Mouse (Mus musculus) cerebellum, adult (tissue): ENCODE results near the gene Tnrc6c.

Experiments used
- ATAC-seq: cut with Nextera tagmentation; 2 replicates; pipeline ENCODE4 v1.9.2; 2017; ENCODE audit warnings: mild to moderate bottlenecking, moderate library complexity, mixed read lengths; ENCODE audit not compliant: insufficient number of reproducible peaks, low FRiP score, low TSS enrichment

Gene Tnrc6c

DNA sequence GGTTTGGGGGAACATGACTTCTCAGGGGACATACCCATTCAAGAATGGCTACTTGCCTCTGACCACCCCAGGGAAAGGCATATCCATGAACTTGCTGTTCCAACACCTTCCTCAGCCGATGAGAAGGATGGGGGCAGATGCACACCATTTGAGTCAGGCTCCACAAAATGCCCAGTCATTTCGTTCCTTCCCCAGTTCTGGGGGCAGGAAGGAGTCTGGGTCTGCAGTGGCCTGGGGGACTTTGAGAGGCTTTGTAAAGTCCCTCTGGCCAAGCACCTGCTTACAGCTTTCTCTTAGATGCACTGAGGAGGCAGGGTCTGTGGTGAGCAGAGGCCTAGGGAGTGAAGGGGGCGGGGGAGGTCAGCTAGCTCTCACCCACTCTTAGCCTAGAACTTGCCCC is 20.8 kb upstream of the Tnrc6c start:
- no peak for ATAC-seq

DNA sequence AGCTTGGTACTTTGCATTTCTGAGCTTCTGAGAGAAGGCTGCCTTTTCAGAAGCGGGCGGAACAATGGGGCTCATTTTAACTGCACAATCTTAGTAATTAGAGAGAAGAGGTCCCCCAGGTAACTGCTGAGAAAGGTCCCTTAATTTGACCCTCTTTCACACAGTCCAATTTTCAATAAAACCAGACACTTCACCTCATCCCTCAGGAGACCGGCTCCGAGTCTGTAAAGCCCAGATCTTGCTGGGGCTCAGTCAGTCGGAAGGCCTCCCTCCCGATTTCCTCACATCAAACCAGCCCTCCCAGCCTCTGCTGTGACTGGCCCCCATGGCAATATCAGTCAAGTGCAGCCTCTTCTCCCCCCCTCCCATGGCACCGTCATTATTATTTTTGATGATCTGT is 15.7 kb upstream of the Tnrc6c start:
- no peak for ATAC-seq

DNA sequence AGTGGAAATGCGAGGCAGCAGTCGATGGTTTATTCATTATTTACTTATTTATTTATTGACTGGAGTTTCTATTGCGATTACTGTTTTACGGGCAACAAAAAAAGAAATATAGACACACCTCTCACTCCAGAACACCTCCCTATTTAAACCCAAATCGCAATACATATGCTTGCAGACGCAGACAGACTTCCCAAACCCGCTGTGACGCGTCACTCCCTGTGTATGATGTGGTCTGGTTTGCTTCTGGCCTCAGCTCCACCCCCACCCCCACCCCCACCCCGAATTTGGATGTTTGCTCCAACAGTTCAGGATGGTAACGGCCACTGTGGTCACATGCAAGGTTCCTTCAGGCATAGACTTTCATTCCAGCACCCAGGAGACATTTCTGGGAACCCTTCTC is 15.3 kb upstream of the Tnrc6c start:
- ATAC-seq = no peak

DNA sequence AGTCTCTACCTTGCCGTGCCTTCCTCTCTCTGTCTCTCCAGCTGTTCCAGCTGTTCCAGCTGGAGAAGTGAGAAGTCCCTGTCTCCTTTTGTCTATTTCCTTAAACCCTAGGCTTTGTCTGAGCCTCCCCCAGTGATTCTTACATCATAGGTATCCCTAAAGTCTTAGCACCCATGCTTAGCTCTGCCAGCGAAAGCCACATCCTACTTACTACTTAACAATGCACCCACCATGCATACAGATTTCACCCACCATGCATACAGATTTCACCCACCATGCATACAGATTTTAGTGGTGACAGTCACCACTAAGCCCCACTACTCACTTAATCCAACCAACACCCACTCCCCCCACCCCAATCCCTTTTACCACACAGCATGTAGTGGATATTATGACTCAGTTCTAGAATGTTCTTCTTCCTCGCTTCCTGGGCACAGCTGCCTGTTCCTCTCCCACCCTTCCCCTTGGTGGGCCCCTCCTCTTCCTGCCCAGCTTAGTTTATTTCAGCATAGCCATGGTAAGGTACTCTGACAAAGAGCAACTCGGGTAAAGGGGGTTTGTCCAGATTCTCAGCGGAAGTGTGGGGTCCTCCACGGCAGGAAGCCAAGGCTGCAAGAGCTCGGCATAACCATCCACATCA is 14.6 kb upstream of the Tnrc6c start:
- no peak for ATAC-seq

DNA sequence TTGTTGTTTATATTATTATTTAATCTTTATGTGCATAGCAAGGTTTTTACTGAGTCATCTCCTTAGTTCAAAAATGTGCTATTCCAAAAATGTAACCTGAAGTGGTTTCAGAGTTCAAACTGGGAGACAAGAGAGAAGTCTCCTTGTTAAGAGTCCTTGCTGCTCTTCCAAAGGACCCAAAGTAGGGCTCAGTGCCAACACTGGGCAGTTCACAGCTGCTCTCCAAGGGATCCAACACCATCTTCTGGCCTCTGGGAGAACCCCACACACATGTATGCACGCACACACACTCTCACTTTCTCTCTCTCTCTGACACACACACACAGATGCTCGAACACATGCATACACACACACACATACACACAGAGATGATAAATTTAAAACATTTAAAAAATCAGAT is 11.9 kb upstream of the Tnrc6c start:
- no peak for ATAC-seq

DNA sequence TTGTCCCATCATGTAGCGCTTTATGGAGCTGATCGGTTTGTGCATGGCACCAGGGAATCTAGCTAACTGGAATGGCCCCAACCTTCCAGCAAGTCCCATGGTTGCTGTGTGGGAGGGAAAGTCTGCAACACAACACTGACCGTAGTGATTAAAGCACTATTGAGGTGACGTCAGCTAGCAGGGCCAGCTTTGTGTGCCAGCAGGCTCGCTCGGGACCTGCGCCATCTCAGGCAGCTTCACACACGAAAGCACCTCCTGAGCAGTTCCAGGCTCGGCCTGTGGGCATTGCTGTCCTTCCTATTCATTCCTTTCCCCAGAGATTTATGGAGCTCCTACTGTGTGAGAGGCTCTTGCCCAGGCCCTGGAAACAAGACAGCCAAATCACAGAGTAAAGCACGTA is 10.8 kb upstream of the Tnrc6c start:
- no peak for ATAC-seq

DNA sequence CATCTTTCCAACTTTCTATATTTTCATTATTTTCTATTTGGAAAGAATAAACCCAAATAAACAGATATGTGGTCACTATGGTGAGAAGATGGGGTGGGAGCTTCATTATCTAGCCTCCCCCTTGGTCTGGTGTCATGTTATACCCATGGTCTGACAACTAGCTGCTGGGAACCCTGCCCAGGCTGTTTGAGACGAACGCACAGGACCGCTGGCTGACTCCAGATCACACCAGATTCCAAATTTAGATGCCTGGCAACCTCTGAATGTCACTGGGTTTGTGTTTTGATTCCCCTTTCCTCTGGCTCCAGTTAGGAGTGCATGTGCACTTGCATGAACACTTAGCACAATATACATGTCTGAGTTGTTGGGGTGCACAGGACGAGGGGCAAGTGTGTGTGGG is 7.3 kb upstream of the Tnrc6c start:
- ATAC-seq = no peak

DNA sequence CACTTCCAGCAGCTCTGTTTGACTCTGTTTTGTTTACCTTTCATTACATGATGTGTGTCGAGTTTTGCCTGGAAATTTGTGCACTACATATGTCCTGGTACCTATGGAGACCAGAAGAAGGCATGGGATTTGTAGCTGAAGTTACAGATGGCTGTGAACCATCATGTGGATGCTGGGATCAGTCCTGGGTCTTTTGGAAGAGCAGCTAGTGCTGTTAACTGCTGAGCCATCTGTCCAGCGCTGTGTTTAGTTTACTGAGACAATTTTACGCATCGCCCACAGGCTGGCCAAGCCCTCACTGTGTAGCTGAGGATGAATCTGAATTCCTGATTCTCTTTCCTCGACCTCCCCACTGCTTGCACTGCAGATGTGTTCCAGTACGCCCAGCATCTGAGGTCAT is 6.1 kb upstream of the Tnrc6c start:
- no peak for ATAC-seq

DNA sequence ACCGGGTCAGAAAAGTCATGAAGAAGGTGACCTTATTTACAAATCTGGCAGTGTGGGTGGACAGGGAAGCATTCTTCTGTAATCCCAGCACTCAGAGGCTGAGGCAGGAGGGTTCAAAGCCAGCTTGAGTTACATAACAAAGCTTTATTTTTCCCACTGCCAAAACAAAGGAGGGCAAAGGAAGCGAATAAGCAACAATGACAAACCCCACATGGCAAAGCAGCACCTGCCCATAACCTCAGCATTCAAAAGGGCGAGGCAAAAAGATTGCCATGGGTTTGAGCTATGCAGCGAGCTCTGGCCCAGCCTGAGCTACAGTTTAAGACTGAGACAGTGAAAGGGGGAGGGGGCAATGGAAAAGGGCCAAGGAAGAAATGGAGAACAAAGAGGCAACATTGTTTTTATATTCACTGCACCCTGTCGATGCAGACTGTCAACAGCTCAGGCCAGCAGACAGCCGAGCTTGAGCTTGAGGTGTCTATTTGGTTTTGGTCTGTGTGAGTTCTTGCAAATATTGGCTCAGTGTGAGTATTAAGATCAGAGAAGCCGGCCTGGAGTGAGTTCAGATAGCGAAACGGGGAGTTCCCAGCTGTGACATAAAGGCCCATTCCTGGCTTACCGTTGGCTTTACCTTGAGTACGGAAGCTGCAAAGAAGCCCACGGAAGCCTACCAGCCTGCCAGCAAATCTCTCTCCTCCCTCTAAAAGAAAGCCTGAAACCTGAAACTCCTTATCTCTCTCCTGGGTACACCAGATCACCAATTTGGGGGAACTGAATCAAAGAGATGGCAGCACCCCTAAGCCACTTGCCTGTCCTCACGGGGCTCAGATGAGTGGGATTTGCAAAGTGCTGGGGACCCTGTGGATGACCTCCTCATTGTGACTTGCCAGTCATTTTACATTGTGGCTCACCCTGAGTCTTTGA is 3.1 kb upstream of the Tnrc6c start:
- no peak for ATAC-seq

DNA sequence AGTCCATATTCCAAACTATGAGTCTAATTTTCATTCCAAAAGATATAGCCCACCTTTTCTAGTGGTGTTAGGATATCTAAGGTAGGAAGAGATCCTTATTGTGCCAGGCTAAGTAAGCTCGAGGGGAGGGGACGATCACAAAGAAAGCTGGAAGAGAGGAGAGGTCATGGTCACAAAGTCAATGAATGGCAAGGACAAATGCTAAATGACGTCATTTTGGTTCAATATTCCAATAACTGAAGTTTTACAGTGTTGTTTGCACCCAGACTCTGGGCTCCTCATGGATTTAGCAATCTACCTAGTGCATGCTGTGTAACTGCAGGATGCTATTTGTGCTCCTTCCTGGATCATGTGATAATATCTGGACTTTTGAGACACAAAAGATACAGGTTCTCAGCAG is 1.2 kb upstream of the Tnrc6c start:
- ATAC-seq = no peak

DNA sequence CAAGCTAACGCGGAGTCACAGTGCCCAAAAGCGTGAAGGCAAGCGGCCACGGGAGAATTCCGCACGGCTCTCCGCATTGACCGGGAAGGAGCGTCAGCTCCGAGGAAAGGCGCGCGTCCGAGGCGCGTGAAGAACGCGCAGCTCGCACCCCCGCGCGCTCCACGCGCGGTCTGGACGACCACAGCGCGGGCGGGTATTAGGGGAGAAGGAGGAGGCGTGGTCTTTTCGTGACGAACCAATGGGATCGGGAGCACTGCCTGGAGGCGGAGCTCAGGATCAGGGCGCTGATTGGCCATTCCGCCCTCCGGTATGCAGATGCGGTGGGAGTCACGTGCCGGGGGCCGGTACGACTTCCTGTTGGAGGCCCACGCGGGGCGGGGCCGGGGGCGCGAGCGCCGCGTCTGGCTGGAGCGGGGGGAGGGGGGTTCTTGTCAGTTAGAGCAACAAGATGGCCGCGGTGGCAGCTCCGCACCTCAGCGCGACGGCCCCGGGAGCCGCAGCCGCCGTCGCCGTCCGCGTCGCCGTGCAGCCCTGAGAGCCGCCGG is 363 bp downstream of the Tnrc6c start:
- ATAC-seq = peak; percentile 97

DNA sequence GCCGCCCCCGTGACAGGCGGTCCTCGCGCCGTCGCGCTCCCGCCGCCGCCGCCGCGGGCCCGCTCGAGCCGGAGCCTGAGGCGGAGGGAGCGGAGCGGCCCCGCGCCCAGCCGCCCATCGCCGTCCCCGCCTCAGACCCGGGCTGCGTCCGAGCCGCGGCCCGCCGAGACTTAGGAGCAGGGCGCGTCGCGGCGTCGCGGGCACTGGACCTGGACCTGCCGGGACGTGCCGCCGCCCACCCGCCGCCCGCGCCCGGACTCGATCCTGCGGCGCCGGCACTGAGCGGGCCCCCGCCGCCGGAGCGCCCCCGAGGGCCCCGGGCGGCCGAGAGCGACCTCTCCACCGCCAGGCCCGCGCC is 824 bp downstream of the Tnrc6c start:
- ATAC-seq = 0 out of 2 replicates have a peak, but pooled peaks have one; percentile 10

DNA sequence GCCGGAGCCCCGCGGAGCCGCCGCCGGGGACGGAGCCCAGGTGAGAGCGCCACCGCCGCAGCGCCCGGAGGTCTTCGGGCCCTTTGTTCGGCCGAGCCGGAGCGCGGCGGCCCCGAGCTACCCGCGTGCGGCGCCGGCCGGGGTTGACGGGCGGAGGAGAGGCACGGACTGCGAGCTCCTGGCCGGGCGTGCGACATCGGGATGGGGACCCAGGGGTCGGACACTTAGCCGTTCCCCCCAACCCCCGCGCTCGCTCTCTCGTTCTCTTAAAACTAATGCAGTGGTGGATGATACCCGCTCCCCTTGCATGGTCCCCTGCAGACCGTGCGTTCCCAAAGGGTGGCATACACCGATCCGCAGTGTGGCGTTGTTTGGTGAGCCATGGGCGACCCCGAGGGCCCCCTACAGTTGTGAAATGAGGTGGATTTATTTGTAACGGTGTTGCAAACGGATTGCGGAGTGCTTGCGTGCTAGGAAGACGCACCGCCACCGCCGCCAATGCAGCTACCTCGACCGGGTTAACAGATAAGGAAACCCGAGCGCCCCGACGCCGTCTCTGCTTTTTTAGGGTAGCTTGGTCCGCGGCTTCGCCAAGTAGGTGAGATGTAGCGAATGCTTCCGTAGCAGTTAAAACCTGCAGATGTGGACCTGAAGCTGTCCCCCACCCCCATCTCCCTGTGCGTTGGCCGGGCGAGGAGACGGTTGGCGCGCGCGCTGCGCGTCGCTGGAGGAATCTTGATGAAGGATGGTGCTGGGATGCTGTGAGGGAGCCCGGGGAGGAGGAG is 1.4 kb downstream of the Tnrc6c start:
- 0 out of 2 replicates have a peak, but pooled peaks have one; percentile 6 for ATAC-seq

DNA sequence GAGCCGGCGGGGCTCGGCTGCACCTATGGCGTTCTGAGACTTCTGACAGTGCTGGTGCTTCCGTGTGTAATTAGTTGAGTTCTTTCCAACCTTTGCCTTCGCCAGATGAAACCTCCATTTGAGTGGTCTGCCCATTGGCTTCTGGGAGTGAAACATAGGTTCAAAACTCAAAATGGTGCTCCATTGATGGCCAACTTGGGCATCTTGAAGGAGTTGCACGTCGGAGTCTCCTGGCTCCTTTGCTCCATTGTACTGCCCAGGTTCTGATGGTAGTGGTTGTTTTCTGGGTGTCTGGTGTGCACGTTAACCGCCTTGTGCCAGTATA is 1.9 kb downstream of the Tnrc6c start:
- no peak for ATAC-seq

DNA sequence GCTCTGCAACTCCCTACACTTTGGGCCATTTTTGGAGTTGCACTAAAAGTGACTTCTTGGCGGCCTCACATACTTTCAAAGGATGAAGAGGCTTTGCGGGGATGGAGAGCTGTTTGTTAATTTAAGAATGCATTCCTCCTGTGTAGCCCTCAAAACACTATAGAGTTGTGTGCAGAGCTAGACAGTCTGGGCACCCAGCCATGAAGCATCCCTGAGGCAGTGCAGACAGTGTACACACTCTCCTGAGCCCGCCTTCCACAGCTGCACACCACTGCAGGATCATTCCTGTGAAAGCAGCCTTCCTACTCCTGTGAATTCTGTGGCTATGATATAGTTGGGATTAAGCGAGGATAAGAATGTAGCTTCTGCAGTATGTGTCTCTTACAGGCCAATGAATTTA is 4.9 kb downstream of the Tnrc6c start:
- ATAC-seq = no peak

DNA sequence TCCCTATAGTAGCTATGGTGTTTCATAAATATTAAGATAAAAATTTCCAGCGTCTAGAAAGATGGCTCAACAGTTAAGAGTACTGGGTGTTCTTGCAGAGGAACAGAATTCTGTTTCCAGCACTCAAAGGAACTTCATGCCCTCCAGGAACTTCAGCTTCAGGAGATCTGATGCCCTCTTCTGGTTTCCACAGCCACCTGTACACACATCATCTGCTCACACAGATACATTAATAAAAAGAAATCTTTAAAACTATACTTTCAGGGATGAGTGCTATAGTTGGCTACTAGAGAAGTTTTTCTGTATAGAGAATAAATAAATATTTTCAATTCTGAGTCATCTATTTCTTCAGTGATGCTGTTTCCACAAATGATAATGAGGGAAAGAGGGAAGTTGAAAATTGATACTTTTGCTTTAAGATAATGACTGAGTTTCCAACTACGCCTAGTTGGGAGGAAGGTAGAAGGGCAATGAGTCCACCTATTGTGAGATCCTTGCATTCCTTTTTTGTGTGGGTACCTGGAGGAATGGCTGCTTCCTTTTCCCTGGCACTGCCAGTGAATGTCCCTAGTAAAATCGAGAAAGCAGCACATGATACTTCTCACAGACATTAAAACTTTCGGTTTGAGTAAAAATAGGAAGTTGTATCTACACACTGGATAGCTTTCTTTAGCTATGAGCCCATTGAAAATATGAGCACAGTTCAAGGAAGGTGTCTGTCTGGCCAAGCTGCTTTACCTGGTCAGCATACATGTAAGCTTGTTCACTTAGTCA is 9.1 kb downstream of the Tnrc6c start:
- ATAC-seq = no peak

DNA sequence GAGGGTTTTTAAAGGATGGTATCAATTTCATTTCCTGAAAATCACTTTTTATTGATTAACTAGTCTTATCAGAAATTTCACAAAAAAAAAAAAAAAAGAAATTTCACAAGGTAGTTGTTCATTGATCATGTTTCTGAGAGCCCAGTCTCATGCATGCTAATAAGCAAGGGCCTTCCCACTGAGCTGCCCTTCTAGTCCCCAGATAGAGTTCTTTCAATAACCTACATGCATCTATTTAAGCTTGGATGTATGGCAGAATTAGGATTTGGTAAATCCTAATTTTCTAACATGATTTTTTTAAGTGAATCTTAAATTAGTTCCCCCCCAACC is 9.7 kb downstream of the Tnrc6c start:
- no peak for ATAC-seq

DNA sequence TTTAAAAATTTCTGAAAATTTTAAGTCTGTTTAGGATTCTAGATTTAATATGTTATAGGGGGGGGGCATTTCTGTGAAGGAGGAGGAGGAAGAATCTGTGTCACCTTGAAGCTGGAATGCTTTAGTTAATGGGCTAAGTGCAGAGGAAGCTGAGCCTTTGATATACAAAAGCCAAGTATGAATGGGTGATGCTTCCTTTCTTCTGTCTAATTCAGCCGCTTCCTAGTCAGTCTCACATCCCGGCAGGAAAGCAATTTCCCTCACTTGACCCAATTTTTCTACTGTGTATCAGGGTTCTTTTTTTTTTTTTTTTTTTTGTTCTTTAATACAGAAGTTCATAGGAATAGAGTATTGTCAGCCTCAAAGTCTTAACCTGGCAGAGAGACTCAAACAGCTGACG is 11.1 kb downstream of the Tnrc6c start:
- ATAC-seq = no peak

DNA sequence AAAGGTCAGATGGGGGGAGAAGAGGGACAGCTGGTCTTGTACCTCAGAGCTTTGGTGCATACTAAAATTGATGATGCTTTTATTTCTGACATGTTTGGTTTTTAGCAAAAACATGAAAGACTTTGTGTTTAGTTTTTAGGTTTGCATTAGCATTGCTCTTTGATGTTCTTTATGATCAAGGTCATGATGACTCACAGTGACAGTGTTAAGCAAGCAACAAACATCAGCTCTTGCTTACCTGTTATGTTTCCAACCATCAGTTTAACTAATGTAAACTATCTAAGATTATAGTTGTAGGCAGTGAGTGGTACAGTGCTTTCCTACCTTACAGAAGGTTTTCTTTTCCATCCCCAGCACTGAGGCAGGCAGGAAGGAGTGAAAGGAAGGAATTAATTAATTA is 12.5 kb downstream of the Tnrc6c start:
- ATAC-seq = no peak

DNA sequence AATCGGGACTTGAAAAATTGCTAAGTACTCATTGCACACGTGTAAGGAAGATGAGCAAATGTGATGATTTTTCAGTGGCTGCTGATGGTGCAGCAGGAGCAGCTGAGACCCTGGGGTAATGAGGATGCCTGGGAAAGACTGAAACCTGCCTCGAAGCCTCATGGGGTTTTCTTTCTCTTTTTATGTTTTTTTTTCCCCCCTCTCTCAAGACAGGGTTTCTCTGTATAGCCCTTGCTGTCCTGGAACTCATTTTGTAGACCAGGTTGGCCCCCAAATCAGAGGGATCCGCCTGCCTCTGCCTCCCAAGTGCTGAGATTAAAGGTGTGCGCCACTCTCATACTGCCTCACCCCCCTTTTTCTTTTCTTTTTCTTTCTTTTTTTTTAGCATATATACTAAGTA is 13.1 kb downstream of the Tnrc6c start:
- no peak for ATAC-seq

DNA sequence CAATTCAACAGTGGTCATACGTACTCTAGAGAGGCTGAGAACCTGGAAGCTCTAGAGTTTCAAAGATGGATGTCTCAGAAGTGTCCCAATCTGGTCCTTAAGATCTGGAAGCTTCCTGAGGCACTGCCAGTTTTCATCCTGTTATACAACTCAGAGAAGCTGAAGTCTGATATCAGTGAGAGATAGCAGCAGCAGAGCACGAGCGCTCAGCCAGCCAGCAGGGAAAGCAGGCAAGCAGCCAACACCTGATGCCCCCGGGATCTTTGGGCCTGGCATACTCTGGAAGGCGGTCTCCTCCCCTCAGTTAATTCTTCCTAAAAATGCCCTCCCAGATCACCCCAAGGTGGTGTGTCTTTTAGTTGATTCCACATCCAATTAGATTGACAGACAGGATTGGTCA is 13.7 kb downstream of the Tnrc6c start:
- no peak for ATAC-seq
